Mouse (Mus musculus) ES-Bruce4 (cell line): ENCODE measurements around the gene Plxna4.

Experiments used
- CTCF ChIP-seq: IDR thresholded peaks from one replicate; pipeline ENCODE4 v1.8.1; 2011; ENCODE audit warnings: low read depth, low read length
- EP300 ChIP-seq: IDR thresholded peaks from 2 replicates; pipeline ENCODE4 v1.6.1; 2011; ENCODE audit warnings: low read depth, low read length; ENCODE audit not compliant: insufficient read depth
- POLR2A ChIP-seq: IDR thresholded peaks from one replicate; pipeline ENCODE4 v1.8.1; 2011; ENCODE audit warnings: low read length; ENCODE audit not compliant: insufficient read depth

DNA sequence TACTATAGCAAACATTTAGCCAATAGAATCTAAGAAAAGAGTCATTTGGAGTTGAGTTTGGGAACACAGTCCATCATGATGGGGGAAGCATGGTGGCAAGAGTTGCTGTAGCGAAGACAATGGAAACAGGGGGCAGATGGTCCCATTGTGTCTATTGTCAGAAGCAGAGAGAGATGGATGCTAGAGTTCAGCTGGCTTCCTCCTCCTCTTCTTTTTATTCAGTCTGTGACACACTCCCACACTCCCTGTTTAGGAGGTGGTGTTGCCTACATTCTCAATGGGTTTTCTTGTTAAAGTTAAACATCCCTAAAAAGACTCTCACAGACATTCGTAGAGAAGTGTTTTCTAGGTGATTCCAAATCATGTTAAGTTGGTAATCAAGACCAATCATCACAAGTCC, 14.1 kb upstream of the Plxna4 start:
- no peak for TF ChIP-seq POLR2A
- TF ChIP-seq CTCF = no peak
- TF ChIP-seq EP300 = no peak
